Mouse (Mus musculus): ENCODE measurements around the gene Cfap65.

Gene Cfap65

GRCm38 (mm10) chr1:74882055-74882734, 53.2 kb downstream of the Cfap65 start:
- CTCF ChIA-PET, result interaction anchor here (0.6 kb wide), 1 partner anchor 28 kb away, joined by 8 read pairs; no protein-coding TSS in a partner anchor

- CTCF ChIA-PET, result no interaction called here
Measured at GRCm38 (mm10) chr1:74880785-74881360, 54.5 kb downstream of the Cfap65 start.

DNA sequence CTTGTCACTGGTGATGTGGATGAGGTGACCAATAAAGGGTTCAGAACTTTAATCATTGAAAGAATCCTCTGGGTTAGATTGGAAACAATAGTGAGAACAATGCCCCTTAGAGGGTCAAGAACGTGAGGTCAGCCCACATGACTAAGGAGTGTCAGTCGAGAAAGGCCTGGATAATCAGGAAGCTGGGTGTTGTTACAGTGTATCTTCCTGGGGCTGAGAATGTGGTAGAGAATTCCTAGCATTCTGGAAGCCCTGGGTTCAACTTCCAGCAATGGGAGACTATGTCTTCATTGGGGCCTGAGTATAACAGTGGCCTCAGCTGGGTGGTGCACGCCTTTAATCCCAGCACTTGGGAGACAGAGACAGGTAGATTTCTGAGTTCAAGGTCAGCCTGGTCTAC, 58.2 kb downstream of the Cfap65 start:
- CTCF ChIA-PET, result no interaction called here

DNA sequence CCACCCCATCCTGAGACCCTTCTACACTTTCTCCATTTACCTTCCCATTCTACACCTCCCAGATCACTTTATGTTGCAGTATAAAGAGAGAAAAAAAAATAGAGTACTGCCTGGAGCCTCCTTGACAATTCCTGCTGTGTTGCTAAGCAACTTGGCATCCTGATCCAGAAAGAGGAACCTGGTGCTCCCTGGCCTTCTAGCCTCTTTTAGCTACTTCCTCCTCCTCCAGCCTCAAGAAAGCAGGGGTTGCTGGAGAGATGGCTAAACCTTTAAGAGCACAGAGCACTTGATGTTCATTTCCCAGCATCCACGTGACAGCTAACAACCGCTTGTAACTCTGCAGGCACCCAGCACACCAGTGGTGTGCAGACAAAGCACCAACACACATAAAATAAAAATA, 63.2 kb downstream of the Cfap65 start:
- CTCF ChIA-PET, result no interaction called here

- CTCF ChIA-PET, result no interaction called here
Measured at GRCm38 (mm10) chr1:74861783-74862182, 73.6 kb downstream of the Cfap65 start.

- CTCF ChIA-PET, result no interaction called here
Measured at GRCm38 (mm10) chr1:74859223-74859984, 76.0 kb downstream of the Cfap65 start.

- CTCF ChIA-PET, result no interaction called here
Measured at GRCm38 (mm10) chr1:74858805-74859204, 76.6 kb downstream of the Cfap65 start.

- CTCF ChIA-PET, result no interaction called here
Measured at GRCm38 (mm10) chr1:74858171-74858719, 77.2 kb downstream of the Cfap65 start.

DNA sequence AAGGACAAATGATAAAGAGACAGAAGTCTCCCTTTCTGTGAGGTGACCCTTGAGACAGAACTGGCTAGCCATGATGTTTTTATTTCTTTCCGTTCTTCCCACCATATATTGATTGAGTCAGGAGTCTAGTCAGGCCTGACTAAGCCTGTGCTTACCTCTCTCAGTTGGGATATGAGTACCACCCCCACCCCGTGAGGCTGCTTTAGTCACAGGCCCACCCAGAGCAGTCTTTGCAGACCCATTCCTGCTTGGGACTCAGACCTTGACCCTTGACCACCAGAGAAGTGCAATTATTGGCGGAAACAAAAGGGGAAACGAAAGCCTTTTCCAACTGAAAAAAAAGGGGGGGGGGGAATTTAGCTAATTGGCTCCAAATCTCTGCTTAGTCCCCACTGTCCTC, 77.7 kb downstream of the Cfap65 start:
- CTCF ChIA-PET, result no interaction called here

DNA sequence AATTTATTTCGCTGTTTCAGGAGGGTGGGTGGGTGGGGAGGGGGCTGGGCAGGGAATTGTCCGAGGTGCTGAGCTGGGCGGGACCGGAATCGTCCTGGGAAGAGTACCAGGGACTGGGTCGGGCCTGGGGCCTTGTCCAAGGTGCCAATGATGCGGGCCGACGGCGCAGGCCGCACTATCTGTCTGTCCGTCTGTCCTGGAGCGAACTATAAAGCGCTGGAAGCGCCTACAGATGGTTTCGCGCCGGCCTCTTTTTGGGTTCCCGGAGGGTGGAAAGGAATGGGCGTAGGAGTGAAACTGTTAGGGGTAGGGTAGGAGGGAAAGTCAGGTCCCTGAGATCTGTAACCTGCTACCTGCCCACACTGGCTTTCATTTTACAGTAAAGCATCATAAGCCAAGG, 78.2 kb downstream of the Cfap65 start:
- CTCF ChIA-PET, result no interaction called here

DNA sequence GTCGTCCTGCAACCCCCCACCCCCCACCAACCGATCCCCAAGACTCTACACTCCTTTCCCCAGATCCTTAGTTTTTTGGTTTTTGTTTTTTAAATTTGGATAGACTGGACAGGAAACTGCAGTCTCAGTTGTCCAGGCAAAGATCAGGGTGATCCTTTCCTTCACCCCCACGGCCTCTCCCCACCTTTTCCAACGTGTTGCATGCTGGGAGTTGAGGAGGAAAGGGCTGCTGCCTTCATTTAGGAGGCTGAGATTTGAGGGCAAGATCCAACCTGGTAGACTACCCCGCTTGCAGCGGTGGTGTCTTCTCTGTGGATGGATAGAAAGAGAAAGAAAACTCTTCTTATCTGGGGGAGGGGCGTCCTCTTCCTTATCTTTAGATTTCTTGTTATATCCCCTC, 78.6 kb downstream of the Cfap65 start:
- CTCF ChIA-PET, result no interaction called here

- CTCF ChIA-PET, result no interaction called here
Measured at GRCm38 (mm10) chr1:74856439-74856720, 79.0 kb downstream of the Cfap65 start.

- CTCF ChIA-PET, result no interaction called here
Measured at GRCm38 (mm10) chr1:74855651-74856438, 79.6 kb downstream of the Cfap65 start.

DNA sequence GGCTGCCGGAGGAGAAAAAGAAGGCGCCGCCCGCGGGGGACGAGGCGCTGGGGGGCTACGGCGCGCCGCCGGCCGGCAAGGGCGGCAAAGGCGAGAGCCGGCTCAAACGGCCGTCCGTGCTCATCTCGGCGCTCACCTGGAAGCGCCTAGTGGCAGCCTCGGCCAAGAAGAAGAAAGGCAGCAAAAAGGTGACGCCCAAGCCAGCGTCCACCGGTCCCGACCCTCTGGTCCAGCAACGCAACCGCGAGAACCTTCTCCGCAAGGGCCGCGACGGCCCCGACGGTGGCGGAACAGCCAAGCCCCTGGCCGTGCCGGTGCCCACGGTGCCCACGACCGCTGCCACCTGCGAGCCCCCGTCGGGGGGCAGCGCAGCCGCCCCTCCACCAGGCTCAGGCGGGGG, 80.2 kb downstream of the Cfap65 start:
- CTCF ChIA-PET, result no interaction called here

- CTCF ChIA-PET, result no interaction called here
Measured at GRCm38 (mm10) chr1:74854306-74855056, 80.9 kb downstream of the Cfap65 start, which contains the start of gene Cdk5r2. Gene Cdk5r2, plus strand, starts transcription at chr1:74854934.
